Mouse (Mus musculus) myocyte (in vitro differentiated cells): ENCODE data around the gene 2010300C02Rik. TPM values are rescaled to one million over a fixed set of nuclear protein-coding genes. Genes with fewer than 3 reads are reported as not detected.

Source experiments
- H3K27me3 ChIP-seq: one replicate; pipeline ENCODE4 v1.6.1; 2011; ENCODE audit not compliant: control insufficient read depth, insufficient read depth, insufficient read length
- H3K36me3 ChIP-seq: one replicate; pipeline ENCODE4 v1.6.1; 2011; ENCODE audit not compliant: control insufficient read depth, insufficient read depth
- H3K4me2 ChIP-seq: one replicate; pipeline ENCODE4 v1.6.1; 2011; ENCODE audit warnings: low read depth, control low read depth
- H3K4me3 ChIP-seq: one replicate; pipeline ENCODE4 v1.5.1; 2011; ENCODE audit warnings: mild to moderate bottlenecking, control low read depth, moderate library complexity
- H3K79me2 ChIP-seq: one replicate; pipeline ENCODE4 v1.6.1; 2011; ENCODE audit not compliant: control insufficient read depth, insufficient read depth
- H3ac ChIP-seq: one replicate; pipeline ENCODE4 v1.6.1; 2011; ENCODE audit not compliant: control insufficient read depth, insufficient read length
- CEBPB ChIP-seq: IDR thresholded peaks from 2 replicates; pipeline ENCODE4 v1.6.1; 2011; ENCODE audit warnings: mild to moderate bottlenecking, moderate library complexity; ENCODE audit not compliant: poor library complexity, insufficient read depth, severe bottlenecking
- E2F4 ChIP-seq: IDR thresholded peaks from one replicate; pipeline ENCODE4 v1.6.1; 2011; ENCODE audit warnings: mild to moderate bottlenecking, control low read depth, moderate library complexity; ENCODE audit not compliant: insufficient read depth
- MAX ChIP-seq: IDR thresholded peaks from one replicate; pipeline ENCODE4 v1.6.1; 2011; ENCODE audit warnings: low read depth, mild to moderate bottlenecking, control low read depth
- MYOD1 ChIP-seq, 3 experiments: IDR thresholded peaks; one replicate each; pipeline ENCODE4 v1.6.1; 2011; ENCODE audit warnings: control low read depth in 2 of 3, low read depth in 2 of 3, mild to moderate bottlenecking in 2 of 3, moderate library complexity in 1 of 3; ENCODE audit not compliant: insufficient read length in 2 of 3, control insufficient read depth in 1 of 3
- MYOG ChIP-seq, 3 experiments: IDR thresholded peaks; one replicate each; pipeline ENCODE4 v1.6.1; 2011; ENCODE audit warnings: control low read depth in 2 of 3, low read depth in 2 of 3, mild to moderate bottlenecking in 2 of 3; ENCODE audit not compliant: insufficient read length in 2 of 3, control insufficient read depth in 1 of 3, insufficient read depth in 1 of 3
- POLR2A ChIP-seq: IDR thresholded peaks from one replicate; pipeline ENCODE4 v1.6.1; 2011; ENCODE audit warnings: low read depth, mild to moderate bottlenecking, control low read depth, moderate library complexity; ENCODE audit not compliant: insufficient read length
- POLR2AphosphoS2 ChIP-seq: IDR thresholded peaks from one replicate; pipeline ENCODE4 v1.6.1; 2011; ENCODE audit warnings: low read depth, control low read depth; ENCODE audit not compliant: insufficient read length
- REST ChIP-seq: IDR thresholded peaks from one replicate; pipeline ENCODE4 v1.6.1; 2011; ENCODE audit warnings: mild to moderate bottlenecking, control low read depth, moderate library complexity; ENCODE audit not compliant: insufficient read depth, insufficient read length
- SRF ChIP-seq: IDR thresholded peaks from one replicate; pipeline ENCODE4 v1.6.1; 2011; ENCODE audit warnings: low read depth; ENCODE audit not compliant: control insufficient read depth, insufficient read length
- TCF12 ChIP-seq: IDR thresholded peaks from one replicate; pipeline ENCODE4 v1.6.1; 2011; ENCODE audit warnings: mild to moderate bottlenecking, control low read depth; ENCODE audit not compliant: poor library complexity, insufficient read depth, severe bottlenecking
- TCF3 ChIP-seq: IDR thresholded peaks from one replicate; pipeline ENCODE4 v1.6.1; 2011; ENCODE audit warnings: low read depth, control low read depth; ENCODE audit not compliant: insufficient read length
- USF1 ChIP-seq: IDR thresholded peaks from one replicate; pipeline ENCODE4 v1.6.1; 2011; ENCODE audit warnings: low read depth, mild to moderate bottlenecking, control low read depth, moderate library complexity
- polyA plus RNA-seq: library from polyadenylated mRNA; unstranded; fragments of >200 nt; fragmentation: generic; extraction: Trizol; gene quantifications from one replicate; pipeline ENCODE4 v1.2.1, GENCODE M21; 2012; ENCODE audit warnings: missing spikeins

Gene 2010300C02Rik
- polyA plus RNA-seq, 1 experiment = not detected

- Histone ChIP-seq H3K4me2 (no peak overlapping the region), H3K4me3 (no peak overlapping the region), H3K27me3 (peaks cover 34% of the 10 kb centered on the region), H3K79me2 (no peaks in the 10 kb centered on the region), H3K36me3 (no peaks in the 10 kb centered on the region), H3ac (no peak overlapping the region)
- no peak for TF ChIP-seq MYOG (IDR thresholded peaks at IDR 0.05; ENCODE audit: control insufficient read depth in 1 of 3, insufficient read depth in 1 of 3, insufficient read length in 2 of 3, low read depth in 2 of 3)
- no peak for TF ChIP-seq TCF3
- no peak for TF ChIP-seq MAX
- TF ChIP-seq E2F4 = no peak
- no peak for TF ChIP-seq POLR2AphosphoS2
- TF ChIP-seq POLR2A = no peak
- TF ChIP-seq TCF12 = no peak
- no peak for TF ChIP-seq REST
- TF ChIP-seq SRF = no peak
- no peak for TF ChIP-seq CEBPB
- TF ChIP-seq USF1 = no peak
- no peak for TF ChIP-seq MYOD1 (IDR thresholded peaks at IDR 0.05; ENCODE audit: control insufficient read depth in 1 of 3, insufficient read length in 2 of 3, low read depth in 2 of 3)
These were observed 54.2 kb downstream of the 2010300C02Rik start for GRCm38 (mm10) chr1:37665539-37666323.

- TF ChIP-seq MYOD1 (IDR thresholded peaks at IDR 0.05; ENCODE audit: control insufficient read depth in 1 of 3, insufficient read length in 2 of 3, low read depth in 2 of 3) (no peak), E2F4 (no peak), TCF12 (no peak), USF1 (no peak), REST (no peak), MAX (no peak), POLR2A (no peak), MYOG (IDR thresholded peaks at IDR 0.05; ENCODE audit: control insufficient read depth in 1 of 3, insufficient read depth in 1 of 3, insufficient read length in 2 of 3, low read depth in 2 of 3) (no peak), TCF3 (no peak), SRF (no peak), CEBPB (no peak)
- H3K4me3 ChIP-seq = no peak overlapping the region
- H3K36me3 ChIP-seq = no peaks in the 10 kb centered on the region
- no peak overlapping the region for H3K4me2 ChIP-seq
- H3ac ChIP-seq = no peak overlapping the region
- no peaks in the 10 kb centered on the region for H3K79me2 ChIP-seq
- H3K27me3 ChIP-seq = peaks cover 27% of the 10 kb centered on the region
These were observed 55.4 kb downstream of the 2010300C02Rik start for GRCm38 (mm10) chr1:37664496-37664895.

- Histone ChIP-seq H3K27me3 (peaks cover 27% of the 10 kb centered on the region), H3K4me3 (no peak overlapping the region)
These were observed 56.3 kb downstream of the 2010300C02Rik start for GRCm38 (mm10) chr1:37663606-37664005.

GRCm38 (mm10) chr1:37656017-37656416, 63.9 kb downstream of the 2010300C02Rik start:
- Histone ChIP-seq H3ac (no peak overlapping the region), H3K4me2 (no peak overlapping the region), H3K27me3 (no peaks in the 10 kb centered on the region), H3K79me2 (no peaks in the 10 kb centered on the region), H3K36me3 (no peaks in the 10 kb centered on the region), H3K4me3 (no peak overlapping the region)
- no peak for TF ChIP-seq REST
- no peak for TF ChIP-seq MAX
- no peak for TF ChIP-seq TCF12
- TF ChIP-seq MYOD1 (IDR thresholded peaks at IDR 0.05; ENCODE audit: control insufficient read depth in 1 of 3, insufficient read length in 2 of 3, low read depth in 2 of 3) = no peak
- TF ChIP-seq E2F4 = no peak
- no peak for TF ChIP-seq SRF
- TF ChIP-seq TCF3 = no peak
- TF ChIP-seq POLR2A = no peak
- no peak for TF ChIP-seq MYOG (IDR thresholded peaks at IDR 0.05; ENCODE audit: control insufficient read depth in 1 of 3, insufficient read depth in 1 of 3, insufficient read length in 2 of 3, low read depth in 2 of 3)
- no peak for TF ChIP-seq CEBPB
- TF ChIP-seq POLR2AphosphoS2 = no peak
- TF ChIP-seq USF1 = no peak

More at GRCm38 (mm10) chr1:37663606-37664005, 56.3 kb downstream of the 2010300C02Rik start:
- Histone ChIP-seq H3K36me3 (no peaks in the 10 kb centered on the region), H3K79me2 (no peaks in the 10 kb centered on the region), H3ac (no peak overlapping the region), H3K4me2 (no peak overlapping the region)
- no peak for TF ChIP-seq POLR2AphosphoS2
- no peak for TF ChIP-seq REST

- H3K27me3 ChIP-seq = no peaks in the 10 kb centered on the region
- no peak overlapping the region for H3K4me2 ChIP-seq
- no peak overlapping the region for H3K4me3 ChIP-seq
- TF ChIP-seq SRF (no peak), MYOD1 (IDR thresholded peaks at IDR 0.05; ENCODE audit: control insufficient read depth in 1 of 3, insufficient read length in 2 of 3, low read depth in 2 of 3) (no peak), TCF12 (no peak), E2F4 (no peak), USF1 (no peak), REST (no peak), CEBPB (no peak), MYOG (IDR thresholded peaks at IDR 0.05; ENCODE audit: control insufficient read depth in 1 of 3, insufficient read depth in 1 of 3, insufficient read length in 2 of 3, low read depth in 2 of 3) (no peak), MAX (no peak)
- H3ac ChIP-seq = no peak overlapping the region
- H3K79me2 ChIP-seq = no peaks in the 10 kb centered on the region
- H3K36me3 ChIP-seq = no peaks in the 10 kb centered on the region
These were observed 65.9 kb downstream of the 2010300C02Rik start for GRCm38 (mm10) chr1:37653992-37654391.
